Comparison of ENCODE assay signal across 25 mouse cellular contexts in genomic region chr4:53045807-53046206, GRCm38 (mm10). TPM values are rescaled to one million over a fixed set of nuclear protein-coding genes. Genes with fewer than 3 reads are reported as not detected.
DNase-seq lines count a peak whose midpoint lies in the region; ATAC-seq and TF ChIP-seq lines count a peak whose summit lies in the region.
"Had no signal": no experiment of that assay in that cellular context is flagged by ENCODE, and none has a peak within 500 bp of the region (broad histone marks: within the 10 kb centered on the region; RNA-seq: fewer than 3 reads in every experiment).

No protein-coding gene starts in this region.

- H3K9me3 ChIP-seq in kidney, embryonic 15.5 days (replicated peaks), result no peaks in the 10 kb centered on the region
- H3K9me3 ChIP-seq in midbrain, embryonic 15.5 days, result no peaks in the 10 kb centered on the region
- H3K9me3 ChIP-seq in midbrain, embryonic 11.5 days (ENCODE audit: control insufficient read depth, low read length), result no peaks in the 10 kb centered on the region
- H3K9me3 ChIP-seq in hindbrain, postnatal 0 days (ENCODE audit: low read length), result no peaks in the 10 kb centered on the region
- no peaks in the 10 kb centered on the region for H3K9me3 ChIP-seq in neural tube, embryonic 14.5 days (ENCODE audit: control insufficient read depth, low read length)
- H3K9me3 ChIP-seq: embryonic facial prominence, embryonic 15.5 days; forebrain, embryonic 10.5 days; heart, embryonic 13.5 days had no signal

- no peak for TF ChIP-seq POLR2A in kidney, adult 2 months (IDR thresholded peaks at IDR 0.05; ENCODE audit: low read depth, low read length)

- H3K4me3 ChIP-seq in kidney, embryonic 15.5 days (replicated peaks), result no peak overlapping the region
- H3K4me3 ChIP-seq in kidney, adult 2 months (ENCODE audit: insufficient read depth, low read depth, low read length), result no peak overlapping the region
- no peak overlapping the region for H3K4me3 ChIP-seq in midbrain, embryonic 15.5 days
- no peak overlapping the region for H3K4me3 ChIP-seq in midbrain, embryonic 11.5 days (ENCODE audit: low read depth, low read length)
- no peak overlapping the region for H3K4me3 ChIP-seq in hindbrain, postnatal 0 days (ENCODE audit: low read length)
- no peak overlapping the region for H3K4me3 ChIP-seq in neural tube, embryonic 14.5 days (ENCODE audit: low read depth, low read length)
- H3K4me3 ChIP-seq: embryonic facial prominence, embryonic 15.5 days; erythroblast, embryonic 14.5 days; forebrain, embryonic 10.5 days; heart, embryonic 13.5 days had no signal

- peaks cover 4% of the 10 kb centered on the region; the same call in 1 of the 2 replicates for H3K4me1 ChIP-seq in kidney, embryonic 15.5 days
- H3K4me1 ChIP-seq in kidney, adult 2 months (ENCODE audit: control insufficient read depth, insufficient read depth, low read length), result no peaks in the 10 kb centered on the region
- 0 out of 2 replicates have a peak, but pooled peaks cover 4% of the 10 kb centered on the region for H3K4me1 ChIP-seq in midbrain, embryonic 15.5 days
- H3K4me1 ChIP-seq in midbrain, embryonic 11.5 days (ENCODE audit: control insufficient read depth, insufficient read depth, low read length), result no peaks in the 10 kb centered on the region
- H3K4me1 ChIP-seq in hindbrain, postnatal 0 days (ENCODE audit: insufficient read depth, low read length), result no peaks in the 10 kb centered on the region
- no peaks in the 10 kb centered on the region for H3K4me1 ChIP-seq in neural tube, embryonic 14.5 days (ENCODE audit: control insufficient read depth, insufficient read depth, low read length)
- H3K4me1 ChIP-seq: embryonic facial prominence, embryonic 15.5 days; forebrain, embryonic 10.5 days had no signal

- H3K4me2 ChIP-seq in kidney, embryonic 15.5 days, result no peak overlapping the region
- no peak overlapping the region for H3K4me2 ChIP-seq in midbrain, embryonic 15.5 days
- no peak overlapping the region for H3K4me2 ChIP-seq in midbrain, embryonic 11.5 days
- no peak overlapping the region for H3K4me2 ChIP-seq in hindbrain, postnatal 0 days (ENCODE audit: low read depth, low read length)
- no peak overlapping the region for H3K4me2 ChIP-seq in neural tube, embryonic 14.5 days (ENCODE audit: low read depth, low read length)
- H3K4me2 ChIP-seq: embryonic facial prominence, embryonic 15.5 days; heart, embryonic 13.5 days had no signal

- peaks cover 22% of the 10 kb centered on the region for H3K36me3 ChIP-seq in kidney, embryonic 15.5 days
- H3K36me3 ChIP-seq in kidney, adult 2 months (ENCODE audit: control insufficient read depth, insufficient read depth, low read length), result peaks cover 4% of the 10 kb centered on the region; the same call in 1 of the 2 replicates
- H3K36me3 ChIP-seq in midbrain, embryonic 15.5 days (replicated peaks), result peaks cover 4% of the 10 kb centered on the region; the same call in 1 of the 2 replicates
- no peaks in the 10 kb centered on the region for H3K36me3 ChIP-seq in midbrain, embryonic 11.5 days (ENCODE audit: control insufficient read depth, insufficient read depth, low read length)
- H3K36me3 ChIP-seq in hindbrain, postnatal 0 days (ENCODE audit: insufficient read depth, low read length), result peaks cover 4% of the 10 kb centered on the region; the same call in 1 of the 2 replicates
- peaks cover 4% of the 10 kb centered on the region; the same call in 1 of the 2 replicates for H3K36me3 ChIP-seq in neural tube, embryonic 14.5 days (ENCODE audit: control insufficient read depth, insufficient read depth, low read length)

- ATAC-seq in kidney, embryonic 15.5 days (replicated peaks; ENCODE audit: low FRiP score), result 0 out of 2 replicates have a peak, but pooled peaks have one; percentile 29
- ATAC-seq in midbrain, embryonic 15.5 days (replicated peaks), result peak; percentile 48; the same call in 1 of the 2 replicates
- no peak for ATAC-seq in midbrain, embryonic 11.5 days (ENCODE audit: low FRiP score)
- ATAC-seq in hindbrain, postnatal 0 days, result peak; percentile 35; the same call in 1 of the 2 replicates
- peak; percentile 45; the same call in 1 of the 2 replicates for ATAC-seq in neural tube, embryonic 14.5 days (ENCODE audit: low read depth)
- ATAC-seq: forebrain, embryonic 14.5 days had no signal

- no peak for DNase-seq in kidney, adult 2 months
- no peak for DNase-seq in midbrain, embryonic 11.5 days (ENCODE audit: low spot score, missing footprints)
- no peak for DNase-seq in hindbrain, postnatal 0 days (ENCODE audit: low spot score)
- no peak for DNase-seq in thymus, postnatal 0 days (ENCODE audit: low spot score)
- no peak for DNase-seq in liver
- DNase-seq: adrenal gland, adult 8-10 months; adrenal gland, postnatal 36 days; cerebellum, adult 8-10 months; cerebellum, postnatal 14 days; embryo, embryonic 11 days; gastrocnemius, postnatal 36 days; heart, postnatal 36 days had no signal

- H3K27me3 ChIP-seq in kidney, embryonic 15.5 days, result no peaks in the 10 kb centered on the region
- no peaks in the 10 kb centered on the region for H3K27me3 ChIP-seq in kidney, adult 2 months (replicated peaks; ENCODE audit: control insufficient read depth, insufficient read depth, low read length)
- H3K27me3 ChIP-seq in midbrain, embryonic 15.5 days (replicated peaks), result no peaks in the 10 kb centered on the region
- no peaks in the 10 kb centered on the region for H3K27me3 ChIP-seq in midbrain, embryonic 11.5 days (ENCODE audit: control insufficient read depth, insufficient read depth, low read length)
- no peaks in the 10 kb centered on the region for H3K27me3 ChIP-seq in hindbrain, postnatal 0 days (ENCODE audit: insufficient read depth, low read length)
- H3K27me3 ChIP-seq in neural tube, embryonic 14.5 days (ENCODE audit: control insufficient read depth, insufficient read depth, low read length), result no peaks in the 10 kb centered on the region
- H3K27me3 ChIP-seq: embryonic facial prominence, embryonic 15.5 days; heart, embryonic 13.5 days had no signal

- no peak overlapping the region for H3K27ac ChIP-seq in kidney, embryonic 15.5 days
- no peak overlapping the region for H3K27ac ChIP-seq in kidney, adult 2 months (ENCODE audit: insufficient read depth, low read depth, low read length)
- no peak overlapping the region for H3K27ac ChIP-seq in midbrain, embryonic 15.5 days
- H3K27ac ChIP-seq in midbrain, embryonic 11.5 days (ENCODE audit: low read depth, low read length), result no peak overlapping the region
- H3K27ac ChIP-seq in hindbrain, postnatal 0 days, result no peak overlapping the region
- no peak overlapping the region for H3K27ac ChIP-seq in neural tube, embryonic 14.5 days (ENCODE audit: low read depth, low read length)
- H3K27ac ChIP-seq: embryonic facial prominence, embryonic 15.5 days; forebrain, embryonic 10.5 days; heart, embryonic 13.5 days had no signal

- 76% methylated on average over 7 of the region's 7 CpGs for WGBS in kidney, embryonic 15.5 days
- WGBS in kidney, adult 2 months, result 86% methylated on average over 7 of the region's 7 CpGs
- WGBS in midbrain, embryonic 15.5 days, result 81% methylated on average over 7 of the region's 7 CpGs
- WGBS in midbrain, embryonic 11.5 days, result 88% methylated on average over 7 of the region's 7 CpGs
- WGBS in hindbrain, postnatal 0 days, result 64% methylated on average over 7 of the region's 7 CpGs
- 74% methylated on average over 7 of the region's 7 CpGs for WGBS in neural tube, embryonic 14.5 days

- no peak for TF ChIP-seq CTCF in kidney, adult 2 months (conservative IDR thresholded peaks at IDR 0.05; ENCODE audit: insufficient read depth, insufficient read length, low read depth, low read length)
- no peak for TF ChIP-seq CTCF in hindbrain, postnatal 0 days (IDR thresholded peaks at IDR 0.05; ENCODE audit: low read depth)

- no peak overlapping the region for H3K9ac ChIP-seq in kidney, embryonic 15.5 days
- no peak overlapping the region for H3K9ac ChIP-seq in midbrain, embryonic 15.5 days
- no peak overlapping the region for H3K9ac ChIP-seq in midbrain, embryonic 11.5 days (ENCODE audit: low read length)
- no peak overlapping the region for H3K9ac ChIP-seq in hindbrain, postnatal 0 days (replicated peaks; ENCODE audit: low read length)
- H3K9ac ChIP-seq in neural tube, embryonic 14.5 days (replicated peaks; ENCODE audit: low read depth, low read length), result no peak overlapping the region
- H3K9ac ChIP-seq: embryonic facial prominence, embryonic 15.5 days; heart, embryonic 13.5 days had no signal

RNA-seq across cellular contexts. Expression of gene Nipsnap3b, which starts 34.1 kb away (rescaled TPM):
- 79.5 and 81.5 TPM in 2 replicates for polyA plus RNA-seq in kidney, embryonic 15.5 days (2015; fragmentation: Nextera tagmentation; extraction: Ambion mirVana)
- 24.4 and 24.9 TPM in 2 replicates for polyA plus RNA-seq in kidney, adult 2 months (2012; rRNA removed)
- 160 and 169 TPM in 2 replicates for polyA plus RNA-seq in midbrain, embryonic 15.5 days (2015; fragmentation: Nextera tagmentation; extraction: Ambion mirVana)
- polyA plus RNA-seq in midbrain, embryonic 11.5 days (2014; fragmentation: Nextera tagmentation; extraction: Ambion mirVana), result 111 and 123 TPM in 2 replicates
- total RNA-seq in hindbrain, postnatal 0 days (2014; rRNA removed), result 96.6 and 97.0 TPM in 2 replicates
- polyA plus RNA-seq in hindbrain, postnatal 0 days (2015; fragmentation: Nextera tagmentation; extraction: Ambion mirVana), result 151 and 159 TPM in 2 replicates
- polyA plus RNA-seq in neural tube, embryonic 14.5 days (2014; fragmentation: Nextera tagmentation; extraction: Ambion mirVana), result 188 and 203 TPM in 2 replicates
- 70.1 and 71.6 TPM in 2 replicates for polyA plus RNA-seq in thymus, postnatal 0 days (2015; fragmentation: Nextera tagmentation; extraction: Ambion mirVana)

RNA-seq across cellular contexts. Expression of gene Nipsnap3a, which starts 56.7 kb away (rescaled TPM):
- polyA plus RNA-seq in kidney, embryonic 15.5 days (2015; fragmentation: Nextera tagmentation; extraction: Ambion mirVana), result not detected in 2 replicates
- not detected in 2 replicates for polyA plus RNA-seq in kidney, adult 2 months (2012; rRNA removed)
- not detected in 2 replicates for polyA plus RNA-seq in midbrain, embryonic 15.5 days (2015; fragmentation: Nextera tagmentation; extraction: Ambion mirVana)
- not detected in 2 replicates for polyA plus RNA-seq in midbrain, embryonic 11.5 days (2014; fragmentation: Nextera tagmentation; extraction: Ambion mirVana)
- not detected in 2 replicates for total RNA-seq in hindbrain, postnatal 0 days (2014; rRNA removed)
- not detected in 2 replicates for polyA plus RNA-seq in hindbrain, postnatal 0 days (2015; fragmentation: Nextera tagmentation; extraction: Ambion mirVana)
- polyA plus RNA-seq in neural tube, embryonic 14.5 days (2014; fragmentation: Nextera tagmentation; extraction: Ambion mirVana), result not detected in 2 replicates
- not detected in 2 replicates for polyA plus RNA-seq in thymus, postnatal 0 days (2015; fragmentation: Nextera tagmentation; extraction: Ambion mirVana)
- total RNA-seq: adrenal gland, adult 8-10 months; adrenal gland, postnatal 36 days; common myeloid progenitor, adult 5-6 weeks; ES-E14; gastrocnemius, adult 8-10 months; gastrocnemius, postnatal 36 days; heart, postnatal 36 days had no signal
- polyA plus RNA-seq: embryonic facial prominence, embryonic 11.5 days; embryonic facial prominence, embryonic 15.5 days; erythroblast, embryonic 14.5 days; forebrain, embryonic 10.5 days; forebrain, embryonic 14.5 days; heart, embryonic 13.5 days; heart, postnatal 0 days had no signal
